Mouse (Mus musculus) CH12.LX (cell line): Measurements from ENCODE around the gene Zfp932. TPM values are rescaled to one million over a fixed set of nuclear protein-coding genes. Genes with fewer than 3 reads are reported as not detected.
"Not testable (repeated sequence)": the region's sequence is repeated elsewhere in the genome, so short reads cannot be mapped to it uniquely, and the experiment has no call there.

ENCODE experiments used
- DNase-seq: peaks from one replicate; pipeline ENCODE4 v3.0.0-alpha.2; 2013; ENCODE audit errors: extremely low read depth
- H3K27ac ChIP-seq: 2 replicates; pipeline ENCODE4 v1.5.1; 2012; ENCODE audit warnings: low read depth, mild to moderate bottlenecking, control low read depth, moderate library complexity; ENCODE audit not compliant: insufficient read depth
- H3K27me3 ChIP-seq: replicated peaks from 2 replicates; pipeline ENCODE3; 2012; ENCODE audit warnings: inconsistent platforms
- H3K36me3 ChIP-seq, 2 experiments: replicated peaks in 1 of 2; 2 replicates each; pipeline versions ENCODE3 to v1.6.1; 2012; ENCODE audit warnings: inconsistent platforms in 1 of 2, low read length in 1 of 2, mild to moderate bottlenecking in 1 of 2, mixed read lengths in 1 of 2, moderate library complexity in 1 of 2; ENCODE audit not compliant: control insufficient read depth in 1 of 2, insufficient read depth in 1 of 2
- H3K4me1 ChIP-seq, 2 experiments: 2 replicates each; pipeline ENCODE4 v1.6.1; 2012; ENCODE audit warnings: inconsistent platforms in 1 of 2, moderate library complexity in 1 of 2; ENCODE audit not compliant: insufficient read depth in 2 of 2, control insufficient read depth in 1 of 2
- H3K4me2 ChIP-seq: 2 replicates; pipeline ENCODE4 v1.6.1; 2012; ENCODE audit warnings: low read depth, mild to moderate bottlenecking, control low read depth; ENCODE audit not compliant: poor library complexity, insufficient read depth, severe bottlenecking
- H3K4me3 ChIP-seq, 3 experiments: fragments of 150-350 bp in 1 of 3; sonication (generic) in 1 of 3; replicated peaks in 1 of 3; 2 replicates each; pipeline versions ENCODE3 to v1.5.1; 2011 to 2012; ENCODE audit warnings: low read depth in 2 of 3, low read length in 2 of 3, mild to moderate bottlenecking in 2 of 3, moderate library complexity in 2 of 3, control low read depth in 1 of 3, improper control_type of control experiment in 1 of 3, inconsistent platforms in 1 of 3, mixed read lengths in 1 of 3; ENCODE audit not compliant: poor library complexity in 1 of 3
- H3K79me2 ChIP-seq: replicated peaks from 2 replicates; pipeline ENCODE4 v1.6.1; 2012; ENCODE audit warnings: mild to moderate bottlenecking, moderate library complexity; ENCODE audit not compliant: control insufficient read depth, poor library complexity, insufficient read depth, severe bottlenecking; ENCODE audit errors: extremely low read depth
- H3K9ac ChIP-seq: 2 replicates; pipeline ENCODE4 v1.6.1; 2012; ENCODE audit warnings: low read depth, mild to moderate bottlenecking, control low read depth, moderate library complexity; ENCODE audit not compliant: insufficient read depth
- H3K9me3 ChIP-seq: replicated peaks from 2 replicates; pipeline ENCODE3; 2012; ENCODE audit warnings: low read length, inconsistent platforms, mixed read lengths
- BHLHE40 ChIP-seq: IDR thresholded peaks from 2 replicates; pipeline ENCODE4 v1.6.1; 2011; ENCODE audit warnings: mild to moderate bottlenecking, low read depth, low read length, improper control_type of control experiment
- CHD1 ChIP-seq: IDR thresholded peaks from 2 replicates; pipeline ENCODE4 v1.6.1; 2012; ENCODE audit warnings: low read depth, low read length, improper control_type of control experiment, inconsistent platforms
- CHD2 ChIP-seq: IDR thresholded peaks from 2 replicates; pipeline ENCODE4 v1.6.1; 2011; ENCODE audit warnings: low read length, improper control_type of control experiment
- CTCF ChIP-seq, 2 experiments: IDR thresholded peaks in 1 of 2; conservative IDR thresholded peaks in 1 of 2; 2 replicates each; pipeline ENCODE4 v1.5.1; 2011 to 2012; ENCODE audit warnings: low read depth in 2 of 2, low read length in 2 of 2, improper control_type of control experiment in 1 of 2, inconsistent platforms in 1 of 2, mild to moderate bottlenecking in 1 of 2, moderate library complexity in 1 of 2
- E2F4 ChIP-seq: IDR thresholded peaks from 2 replicates; pipeline ENCODE4 v1.6.1; 2011; ENCODE audit warnings: low read depth, low read length, improper control_type of control experiment; ENCODE audit not compliant: insufficient replicate concordance
- ELF1 ChIP-seq: IDR thresholded peaks from 2 replicates; pipeline ENCODE4 v1.6.1; 2014; ENCODE audit warnings: low read depth, mild to moderate bottlenecking, inconsistent platforms, low read length, improper control_type of control experiment
- EP300 ChIP-seq: IDR thresholded peaks from 2 replicates; pipeline ENCODE4 v1.6.1; 2011; ENCODE audit warnings: low read length, improper control_type of control experiment
- ETS1 ChIP-seq: conservative IDR thresholded peaks from 2 replicates; pipeline ENCODE4 v1.6.1; 2012; ENCODE audit warnings: low read depth, mild to moderate bottlenecking, inconsistent platforms, low read length, improper control_type of control experiment, moderate library complexity
- IRF4 ChIP-seq: IDR thresholded peaks from 2 replicates; pipeline ENCODE4 v1.6.1; 2014; ENCODE audit warnings: low read depth, mild to moderate bottlenecking, inconsistent platforms, low read length, improper control_type of control experiment
- JUN ChIP-seq: IDR thresholded peaks from 2 replicates; pipeline ENCODE4 v1.6.1; 2011; ENCODE audit warnings: low read depth, mild to moderate bottlenecking, low read length, improper control_type of control experiment, moderate library complexity; ENCODE audit not compliant: insufficient read depth
- JUND ChIP-seq: conservative IDR thresholded peaks from 2 replicates; pipeline ENCODE4 v1.6.1; 2011; ENCODE audit warnings: low read depth, low read length, improper control_type of control experiment
- KAT2A ChIP-seq: IDR thresholded peaks from 2 replicates; pipeline ENCODE4 v1.6.1; 2012; ENCODE audit warnings: low read length, improper control_type of control experiment, inconsistent platforms; ENCODE audit not compliant: insufficient replicate concordance
- MAFK ChIP-seq: IDR thresholded peaks from 2 replicates; pipeline ENCODE4 v1.6.1; 2011; ENCODE audit warnings: low read length, improper control_type of control experiment; ENCODE audit not compliant: insufficient replicate concordance
- MAX ChIP-seq: IDR thresholded peaks from 2 replicates; pipeline ENCODE4 v1.6.1; 2011; ENCODE audit warnings: low read length, improper control_type of control experiment
- MAZ ChIP-seq: IDR thresholded peaks from 2 replicates; pipeline ENCODE4 v1.6.1; 2012; ENCODE audit warnings: low read depth, mild to moderate bottlenecking, inconsistent platforms, low read length, improper control_type of control experiment, moderate library complexity
- MEF2A ChIP-seq: IDR thresholded peaks from 2 replicates; pipeline ENCODE4 v1.6.1; 2014; ENCODE audit warnings: low read depth, mild to moderate bottlenecking, inconsistent platforms, low read length, improper control_type of control experiment, borderline replicate concordance
- MYC ChIP-seq: IDR thresholded peaks from 2 replicates; pipeline ENCODE4 v1.6.1; 2011; ENCODE audit warnings: low read depth, mild to moderate bottlenecking, improper control_type of control experiment, low read length
- NELFE ChIP-seq: IDR thresholded peaks from 2 replicates; pipeline ENCODE4 v1.6.1; 2011; ENCODE audit warnings: low read depth, low read length, improper control_type of control experiment
- NRF1 ChIP-seq: IDR thresholded peaks from 2 replicates; pipeline ENCODE4 v1.6.1; 2014; ENCODE audit warnings: low read depth, mild to moderate bottlenecking, inconsistent platforms, low read length, improper control_type of control experiment, moderate library complexity
- PAX5 ChIP-seq: IDR thresholded peaks from 2 replicates; pipeline ENCODE4 v1.6.1; 2012; ENCODE audit warnings: low read length, inconsistent platforms, mixed read lengths
- POLR2AphosphoS2 ChIP-seq: IDR thresholded peaks from 2 replicates; pipeline ENCODE4 v1.6.1; 2011; ENCODE audit warnings: low read depth, low read length, improper control_type of control experiment
- RAD21 ChIP-seq: IDR thresholded peaks from 2 replicates; pipeline ENCODE4 v1.6.1; 2011; ENCODE audit warnings: low read depth, mild to moderate bottlenecking, low read length, improper control_type of control experiment, moderate library complexity
- SIN3A ChIP-seq: IDR thresholded peaks from 2 replicates; pipeline ENCODE4 v1.6.1; 2012; ENCODE audit warnings: low read length, improper control_type of control experiment, inconsistent platforms
- SMC3 ChIP-seq: IDR thresholded peaks from 2 replicates; pipeline ENCODE4 v1.6.1; 2011; ENCODE audit warnings: low read depth, low read length, improper control_type of control experiment
- TBP ChIP-seq: conservative IDR thresholded peaks from 2 replicates; pipeline ENCODE4 v1.6.1; 2011; ENCODE audit warnings: low read depth, low read length, improper control_type of control experiment
- TCF12 ChIP-seq: IDR thresholded peaks from 2 replicates; pipeline ENCODE4 v1.6.1; 2014; ENCODE audit warnings: low read depth, mild to moderate bottlenecking, inconsistent platforms, low read length, improper control_type of control experiment
- USF2 ChIP-seq: conservative IDR thresholded peaks from 2 replicates; pipeline ENCODE4 v1.6.1; 2011; ENCODE audit warnings: low read depth, low read length, improper control_type of control experiment
- ZC3H11A ChIP-seq: IDR thresholded peaks from 2 replicates; pipeline ENCODE4 v1.6.1; 2012; ENCODE audit warnings: low read depth, mild to moderate bottlenecking, inconsistent platforms, low read length, improper control_type of control experiment
- ZKSCAN1 ChIP-seq: IDR thresholded peaks from 2 replicates; pipeline ENCODE4 v1.6.1; 2012; ENCODE audit warnings: low read depth, inconsistent platforms, low read length, improper control_type of control experiment, borderline replicate concordance
- ZNF384 ChIP-seq: IDR thresholded peaks from 2 replicates; pipeline ENCODE4 v1.6.1; 2012; ENCODE audit warnings: low read depth, low read length, improper control_type of control experiment, inconsistent platforms
- dilution Hi-C: fragments of 300-500 bp; cut with MboI; formaldehyde crosslinking; loops from 2 replicates; pipeline ENCODE4 v1.14.3; 2020; ENCODE audit warnings: low sequenced_read_pairs; ENCODE audit not compliant: extremely low pct_unique_long_range_greater_than_20kb, extremely low pct_ligation_motif_present
- in situ Hi-C: fragments of 300-500 bp; cut with MboI; formaldehyde crosslinking; loops from 3 replicates; pipeline ENCODE4 v1.14.3; 2019; ENCODE audit warnings: low sequenced_read_pairs, low pct_ligation_motif_present, low pct_unique_long_range_greater_than_20kb, mixed read lengths
- polyA plus RNA-seq: library from polyadenylated mRNA; unstranded; fragments of >175 nt; gene quantifications from 2 replicates; pipeline ENCODE4 v1.2.1, GENCODE M21; 2012; ENCODE audit warnings: low read depth; ENCODE audit not compliant: insufficient read length
- total RNA-seq, 2 experiments: library from RNA; depleted of rRNA; stranded (reverse); fragments of 300-350 nt in 1 of 2; fragments of >200 nt in 1 of 2; gene quantifications; 2 replicates each; pipeline ENCODE4 v1.2.3; 2012 to 2014

The Zfp932 gene
- total and polyA plus RNA-seq, 3 experiments, result 16.0 to 36.8 (median 25.2) TPM

DNA sequence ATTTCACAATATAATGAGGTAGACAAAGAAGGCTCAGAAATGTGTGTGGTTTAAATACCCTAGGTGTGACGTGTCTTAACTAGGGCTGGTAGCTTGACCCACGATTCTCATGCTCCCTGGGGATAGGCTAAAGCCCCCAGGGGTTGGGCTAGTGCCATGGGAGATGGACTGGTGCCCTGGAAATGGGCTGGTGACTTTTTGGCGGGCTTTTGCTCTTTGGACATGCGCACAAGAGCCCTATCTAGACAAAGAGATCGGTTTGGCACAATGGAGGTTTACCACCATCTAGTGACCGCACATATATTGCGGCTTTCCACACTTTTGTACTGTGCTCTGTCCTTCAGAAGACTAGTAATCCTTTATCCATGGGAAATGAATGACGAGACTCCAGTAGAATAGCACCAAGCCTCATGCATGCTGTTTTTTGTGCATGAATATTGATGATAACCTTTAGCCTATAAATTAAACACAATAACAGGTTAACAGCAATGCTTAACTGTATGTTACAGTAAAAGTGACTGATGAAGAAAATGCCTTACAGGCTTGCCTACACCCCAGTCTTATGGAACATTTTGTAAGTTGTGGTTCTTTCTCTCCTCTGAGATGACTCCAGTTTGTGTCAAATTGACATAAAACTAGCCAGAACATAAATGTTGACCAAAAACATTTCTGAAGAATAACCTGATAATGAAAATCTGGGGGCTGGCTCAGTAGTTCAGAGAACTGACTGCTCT is 27.5 kb downstream of the Zfp932 start:
- TF ChIP-seq E2F4 (peak; percentile 90), RAD21 (peak; percentile 66), SMC3 (peak; percentile 61), NRF1 (peak; percentile 76), CTCF (conservative IDR thresholded peaks at IDR 0.05 in 1 of 2, IDR thresholded peaks at IDR 0.05 in 1 of 2; ENCODE audit: low read depth in 2 of 2, low read length in 2 of 2) (peak in 1 of 2 experiments; percentile 68; a peak in 3 of 4 replicates)
- TF ChIP-seq, all 38 proteins: peak for 5; not testable (repeated sequence) for 33
- H3K4me3 ChIP-seq, H3K9ac ChIP-seq, in situ Hi-C loops, dilution Hi-C loops, H3K4me1 ChIP-seq, H3K27me3 ChIP-seq, H3K79me2 ChIP-seq, H3K9me3 ChIP-seq, H3K36me3 ChIP-seq, H3K27ac ChIP-seq: not testable (repeated sequence)
- DNase-seq, result peak; percentile 60
- H3K4me2 ChIP-seq, result peak overlapping the region; percentile 16; the same call in 1 of the 2 replicates

DNA sequence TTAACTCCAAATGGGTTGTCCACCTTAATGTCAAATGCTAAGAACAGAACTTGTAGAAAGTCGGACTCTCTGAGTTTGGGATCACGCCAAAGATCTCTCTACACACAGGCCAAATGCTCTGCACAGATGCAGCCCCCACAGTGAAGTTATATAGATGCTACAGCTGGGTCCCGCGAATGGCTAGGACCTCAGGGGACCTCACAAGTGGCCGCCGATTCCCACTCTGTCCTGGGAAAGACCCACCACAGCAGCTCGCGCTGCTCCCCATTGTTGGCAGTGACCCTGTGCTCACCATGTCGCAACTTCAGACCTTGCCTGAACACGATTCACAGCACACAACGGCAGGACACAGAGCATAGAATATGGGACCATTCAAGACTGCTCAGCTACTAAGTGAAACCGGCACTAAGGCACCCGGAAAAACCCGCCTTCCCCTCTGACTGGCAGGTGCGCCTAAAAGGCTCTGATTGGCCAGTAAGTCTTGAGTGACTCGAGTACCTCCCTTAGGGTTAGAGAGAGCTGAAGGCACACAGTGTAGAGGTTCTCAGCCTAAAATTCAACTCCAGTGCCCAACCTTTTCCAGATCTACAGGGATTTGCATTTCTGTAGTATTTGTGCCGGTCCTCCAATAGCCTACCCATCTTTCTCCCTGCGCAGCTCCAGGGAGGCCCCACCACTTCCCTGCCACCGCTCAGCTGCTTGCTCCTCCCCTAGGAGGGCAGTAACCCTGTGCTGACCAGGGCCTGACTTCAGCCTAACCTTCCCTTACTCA is 61.5 kb downstream of the Zfp932 start:
- H3K9me3 ChIP-seq, result peaks cover 2% of the 10 kb centered on the region
- dilution Hi-C loops, result no loop called here
- H3K36me3 ChIP-seq, result peaks cover 0 to 3% of the 10 kb centered on the region in 2 experiments
- peak; percentile 84 for DNase-seq
- H3K27me3 ChIP-seq, result no peaks in the 10 kb centered on the region
- peak overlapping the region; percentile 63; the same call in 1 of the 2 replicates for H3K27ac ChIP-seq
- in situ Hi-C loops, result no loop called here
- peaks cover 0 to 3% of the 10 kb centered on the region in 2 experiments; a peak in 1 of 4 replicates for H3K4me1 ChIP-seq
- H3K4me3 ChIP-seq, result peak overlapping the region; percentile 71 to 94 (median 86)
- H3K79me2 ChIP-seq, result no peaks in the 10 kb centered on the region
- peak overlapping the region; percentile 63 for H3K9ac ChIP-seq
- H3K4me2 ChIP-seq, result peak overlapping the region; percentile 42
- TF ChIP-seq NELFE (peak; percentile 69), BHLHE40 (no peak), ZNF384 (no peak), NRF1 (peak; percentile 51; the same call in 1 of the 2 replicates), SMC3 (no peak), JUND (no peak), MAFK (no peak), POLR2AphosphoS2 (no peak), USF2 (no peak), PAX5 (no peak), ZC3H11A (no peak), SIN3A (peak; percentile 20), IRF4 (no peak), MAZ (no peak), MAX (no peak), EP300 (no peak), ETS1 (no peak), ELF1 (peak; percentile 80), CHD1 (no peak), MYC (no peak), RAD21 (no peak), TCF12 (peak; percentile 54; the same call in 1 of the 2 replicates), MEF2A (no peak), TBP (peak; percentile 80), ZKSCAN1 (no peak), CHD2 (no peak), KAT2A (no peak), JUN (no peak)
